Mouse (Mus musculus): ENCODE results near the gene Olfr609. TPM values are rescaled to one million over a fixed set of nuclear protein-coding genes. Genes with fewer than 3 reads are reported as not detected.
"Not testable (repeated sequence)": the region's sequence is repeated elsewhere in the genome, so short reads cannot be mapped to it uniquely, and the experiment has no call there.

The Olfr609 gene
- total RNA-seq (2021): not detected
- long read RNA-seq, experiment 1: 0 reads
- long read RNA-seq, experiment 2: 0 reads

DNA sequence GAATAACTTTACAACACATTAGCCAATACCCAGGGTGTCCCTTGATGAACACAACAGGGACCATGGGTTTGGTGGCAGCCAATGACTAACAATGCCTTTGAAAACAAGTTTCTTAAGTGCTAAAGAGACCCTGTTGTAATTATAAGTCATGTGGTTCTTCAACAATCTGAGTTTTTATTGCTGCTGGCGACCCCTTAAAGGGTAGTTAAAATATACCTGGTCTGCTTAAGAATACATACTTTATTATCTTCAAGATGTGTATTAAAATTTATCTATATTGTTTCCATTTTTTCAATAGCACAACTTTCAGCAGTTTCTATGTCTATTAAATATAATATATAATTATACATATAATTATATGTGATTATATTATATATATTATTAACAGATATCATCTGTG, at the start of gene Olfr609:
Gene Olfr609 (minus strand): TSS at position 101 of the 400 bp plus-strand sequence.
- intact Hi-C loops (cut with DNase I): no loop called here
- no peak for DNase-seq (ENCODE audit: low spot score in 2 of 2)

- intact Hi-C loops (cut with DNase I); DNase-seq (ENCODE audit: low spot score in 2 of 2): not testable (repeated sequence)
Measured at GRCm38 (mm10) chr7:103542617-103543016, 44.8 kb upstream of the Olfr609 start, which contains the start of gene Olfr612. Olfr612 (minus strand) TSS chr7:103542717.

GRCm38 (mm10) chr7:103520746-103521145, 22.9 kb upstream of the Olfr609 start, which contains the start of gene Olfr611:
Olfr611 (minus strand) TSS chr7:103520846.
- DNase-seq (ENCODE audit: low spot score in 2 of 2); intact Hi-C loops (cut with DNase I): not testable (repeated sequence)

- intact Hi-C loops (cut with DNase I): no loop called here
- no peak for DNase-seq (ENCODE audit: low spot score in 2 of 2)
Measured at GRCm38 (mm10) chr7:103512022-103512421, 14.2 kb upstream of the Olfr609 start, which contains the start of gene Olfr610. Olfr610 (minus strand) TSS chr7:103512122.

- intact Hi-C loops (cut with DNase I); DNase-seq (ENCODE audit: low spot score in 2 of 2): not testable (repeated sequence)
Measured at GRCm38 (mm10) chr7:103477106-103477505, 20.8 kb downstream of the Olfr609 start.

- no peak for DNase-seq (ENCODE audit: low spot score in 2 of 2)
- intact Hi-C loops (cut with DNase I): no loop called here
Measured at GRCm38 (mm10) chr7:103469577-103469976, 28.3 kb downstream of the Olfr609 start, which contains the start of gene Olfr608. Olfr608 (plus strand) TSS chr7:103469877.

DNA sequence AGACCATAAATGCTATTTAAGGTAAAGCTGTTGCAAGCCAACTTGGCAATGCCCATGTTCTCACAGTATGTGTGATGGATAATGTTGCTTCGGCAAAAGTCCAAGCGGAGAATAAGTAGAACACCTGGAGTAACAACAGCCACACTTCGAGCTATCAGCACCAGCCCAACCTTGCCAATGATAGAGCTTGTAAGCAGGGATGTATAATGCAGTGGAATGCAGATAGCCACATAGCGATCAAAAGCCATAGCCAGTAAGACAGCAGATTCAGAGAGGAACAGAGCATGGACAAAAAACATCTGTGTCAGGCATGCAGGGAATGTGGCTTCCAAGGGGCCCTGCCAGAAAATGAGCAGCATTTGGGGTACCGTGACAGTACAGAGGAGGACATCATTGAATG, 37.3 kb downstream of the Olfr609 start:
- intact Hi-C loops (cut with DNase I): no loop called here

GRCm38 (mm10) chr7:103448746-103449145, 49.1 kb downstream of the Olfr609 start, which contains the start of gene Olfr606:
Olfr606 (plus strand) TSS chr7:103449046.
- DNase-seq (ENCODE audit: low spot score in 2 of 2): no peak
- intact Hi-C loops (cut with DNase I): no loop called here

More for the DNA sequence above, 37.3 kb downstream of the Olfr609 start:
- DNase-seq (ENCODE audit: low spot score in 2 of 2): no peak

- DNase-seq (ENCODE audit: low spot score in 2 of 2): no peak
- intact Hi-C loops (cut with DNase I): no loop called here
Measured at GRCm38 (mm10) chr7:103445339-103445738, 52.5 kb downstream of the Olfr609 start, which contains the start of gene Olfr605. Olfr605 (minus strand) TSS chr7:103445439.

Other genes with a start within 250 kb of the Olfr609 start
- not detected for gene Usp17ld, start 245.6 kb downstream of the Olfr609 start, total RNA-seq (2021)
- not detected for gene Olfr596, start 192.4 kb downstream of the Olfr609 start, total RNA-seq (2021)
- not detected for gene Olfr597, start 181.7 kb downstream of the Olfr609 start, total RNA-seq (2021)
- not detected for gene Olfr598, start 174.5 kb downstream of the Olfr609 start, total RNA-seq (2021)
- gene Olfr599, start 162.1 kb downstream of the Olfr609 start, total RNA-seq (2021): not detected
- not detected for gene Olfr600, start 148.4 kb downstream of the Olfr609 start, total RNA-seq (2021)
- not detected for gene Olfr601, start 135.4 kb downstream of the Olfr609 start, total RNA-seq (2021)
- not detected for gene Olfr603, start 111.9 kb downstream of the Olfr609 start, total RNA-seq (2021)
- not detected for gene Usp17lc, start 83.0 kb downstream of the Olfr609 start, total RNA-seq (2021)
- gene Olfr605, start 52.6 kb downstream of the Olfr609 start, total RNA-seq (2021): not detected
- gene Olfr606, start 49.0 kb downstream of the Olfr609 start, total RNA-seq (2021): not detected
- not detected for gene Olfr607, start 33.9 kb downstream of the Olfr609 start, total RNA-seq (2021)
- gene Olfr608, start 28.2 kb downstream of the Olfr609 start, total RNA-seq (2021): not detected
- gene Olfr610, start 14.1 kb upstream of the Olfr609 start, total RNA-seq (2021): not detected
- not detected for gene Olfr611, start 22.8 kb upstream of the Olfr609 start, total RNA-seq (2021)
- gene Olfr612, start 44.7 kb upstream of the Olfr609 start, total RNA-seq (2021): not detected
- not detected for gene Olfr613, start 50.0 kb upstream of the Olfr609 start, total RNA-seq (2021)
- not detected for gene Olfr615, start 58.0 kb upstream of the Olfr609 start, total RNA-seq (2021)
- not detected for gene Olfr616, start 71.1 kb upstream of the Olfr609 start, total RNA-seq (2021)
- gene Olfr617, start 75.0 kb upstream of the Olfr609 start, total RNA-seq (2021): not detected
- not detected for gene Olfr618, start 92.0 kb upstream of the Olfr609 start, total RNA-seq (2021)
- gene Olfr619, start 102.5 kb upstream of the Olfr609 start, total RNA-seq (2021): not detected
- not detected for gene Olfr620, start 114.5 kb upstream of the Olfr609 start, total RNA-seq (2021)
- not detected for gene Olfr622, start 144.6 kb upstream of the Olfr609 start, total RNA-seq (2021)
- gene Olfr623, start 165.6 kb upstream of the Olfr609 start, total RNA-seq (2021): not detected
- under 1 TPM in 1 of 2 experiments, not detected in 1; 0.06 TPM for gene Olfr624, start 173.1 kb upstream of the Olfr609 start, total RNA-seq (2021)
- not detected for gene Olfr625-ps1, start 184.7 kb upstream of the Olfr609 start, total RNA-seq (2021)
- gene Olfr243, start 216.6 kb upstream of the Olfr609 start, total RNA-seq (2021): not detected
- gene Olfr628, start 232.3 kb upstream of the Olfr609 start, total RNA-seq (2021): not detected
- gene Olfr629, start 246.9 kb upstream of the Olfr609 start, total RNA-seq (2021): not detected

All from left cerebral cortex, postnatal 14 days (tissue).